Mouse (Mus musculus): ENCODE measurements around the gene Tmbim6. TPM values are rescaled to one million over a fixed set of nuclear protein-coding genes. Genes with fewer than 3 reads are reported as not detected.
A peak's percentile ranks its signal among the peaks of the same experiment; 100 is the strongest.
"Not testable (repeated sequence)": the region's sequence is repeated elsewhere in the genome, so short reads cannot be mapped to it uniquely, and the experiment has no call there.

Gene Tmbim6
- polyA plus RNA-seq, 1 experiment from 2014 or later = 516 TPM

DNA sequence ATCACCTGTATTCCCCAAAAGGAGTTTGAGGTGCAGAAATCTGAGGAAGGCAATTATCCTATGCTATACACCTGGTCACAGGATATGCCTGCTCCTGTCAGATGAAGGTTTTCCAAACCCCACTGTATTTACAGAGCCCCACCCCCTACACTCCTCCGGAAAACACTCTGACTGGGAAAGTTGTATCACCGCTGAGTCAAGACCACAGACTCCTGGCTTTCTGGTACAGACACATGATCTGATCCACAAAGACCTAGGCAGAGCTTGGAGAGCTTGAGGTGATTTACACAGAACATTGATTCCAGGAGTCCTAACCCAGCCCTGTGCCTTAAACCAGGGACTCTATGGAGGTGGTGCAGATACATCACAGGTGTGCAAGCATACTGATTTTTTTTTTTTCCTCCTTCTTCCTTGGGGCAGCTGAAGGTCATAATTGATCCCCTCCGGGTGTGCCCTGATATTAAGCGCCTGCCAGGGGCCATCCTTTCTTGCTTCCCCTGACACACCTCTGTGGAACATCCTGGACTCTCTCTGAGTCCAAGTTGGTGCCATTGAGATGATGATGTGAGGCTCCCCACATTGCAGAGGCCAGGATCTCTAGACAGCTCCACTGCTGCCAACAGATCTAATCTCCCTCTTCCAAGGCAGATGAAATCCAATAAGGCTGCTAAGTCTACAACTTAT, 24.0 kb upstream of the Tmbim6 start:
- Histone ChIP-seq H3K4me1 (peaks cover 40% of the 10 kb centered on the region), H3K9me3 (replicated peaks) (no peaks in the 10 kb centered on the region), H3K4me3 (replicated peaks) (peak overlapping the region; percentile 90), H3K27me3 (no peaks in the 10 kb centered on the region), H3K27ac (0 out of 2 replicates have a peak overlapping the region, but pooled peaks have one; percentile 95), H3K4me2 (peak overlapping the region; percentile 66), H3K9ac (peak overlapping the region; percentile 90), H3K36me3 (no peaks in the 10 kb centered on the region)
- WGBS = 44% methylated on average over 4 of the region's 4 CpGs
- ATAC-seq (replicated peaks; ENCODE audit: low FRiP score) = no peak

DNA sequence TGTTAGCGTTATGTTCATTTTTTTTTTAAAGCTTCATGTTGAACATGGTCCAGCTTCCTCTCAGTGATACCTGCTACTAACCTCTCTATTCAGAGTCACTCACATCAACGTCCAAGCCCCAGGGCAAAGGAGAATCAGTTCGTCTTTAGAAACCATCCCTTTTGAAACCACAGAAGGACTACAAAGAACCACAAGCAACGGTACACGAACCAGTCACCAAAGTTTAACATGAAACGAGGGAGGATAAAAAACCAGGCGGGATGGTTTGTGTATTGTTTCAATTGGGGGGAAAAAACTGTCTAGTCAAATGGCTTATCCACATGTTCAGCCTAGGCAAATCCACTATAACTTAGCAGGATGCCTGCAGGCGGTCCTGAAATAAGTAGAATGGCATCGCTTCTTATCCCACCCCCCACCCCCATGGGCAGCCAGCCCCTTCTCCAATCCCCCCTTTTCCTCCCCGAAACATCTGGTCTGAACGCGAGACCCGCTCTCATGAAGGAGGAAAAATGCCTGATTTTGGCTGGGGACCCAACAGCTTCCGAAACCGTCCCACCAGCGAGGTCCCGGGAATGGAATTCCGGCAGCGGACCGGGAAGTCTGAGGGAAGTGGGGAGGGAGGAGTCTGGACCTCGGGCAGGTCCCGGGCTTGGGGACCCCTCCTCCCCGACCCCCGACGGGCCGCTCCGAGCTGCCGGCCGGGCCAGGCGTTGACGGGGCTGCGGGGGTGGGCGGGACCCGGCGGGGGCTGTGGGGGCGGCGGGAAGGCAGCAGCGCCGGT, 23.1 kb upstream of the Tmbim6 start:
- Histone ChIP-seq H3K27me3 (no peaks in the 10 kb centered on the region), H3K9me3 (replicated peaks) (no peaks in the 10 kb centered on the region), H3K4me2 (peak overlapping the region; percentile 66), H3K4me1 (peaks cover 32% of the 10 kb centered on the region), H3K27ac (peak overlapping the region; percentile 95), H3K9ac (peak overlapping the region; percentile 90), H3K36me3 (no peaks in the 10 kb centered on the region), H3K4me3 (replicated peaks) (peak overlapping the region; percentile 90)
- 3% methylated on average over 28 of the region's 39 CpGs for WGBS
- ATAC-seq (replicated peaks; ENCODE audit: low FRiP score) = peak; percentile 77

DNA sequence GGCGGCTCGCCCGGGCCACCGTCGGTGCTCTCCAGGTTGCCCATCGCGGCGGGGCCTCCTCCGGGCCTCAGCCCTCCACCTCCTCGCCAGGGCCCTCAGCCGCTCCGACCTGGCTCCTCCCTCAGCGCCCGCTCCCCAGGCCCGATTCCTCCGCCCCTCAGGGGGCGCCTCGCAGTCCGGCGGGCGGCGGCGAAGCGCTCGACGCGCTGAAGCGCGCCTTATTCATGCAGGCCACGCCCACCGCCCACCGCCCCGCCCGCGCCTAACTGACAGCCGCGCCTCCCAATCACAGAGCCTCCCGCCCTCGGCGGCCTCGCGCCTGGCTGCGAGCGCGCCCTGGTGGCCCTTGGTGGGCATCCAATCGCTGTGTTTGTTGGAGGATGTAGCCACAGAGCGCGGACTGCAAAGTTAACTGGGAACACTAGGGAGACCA, 22.4 kb upstream of the Tmbim6 start, which contains the start of gene Fmnl3:
Gene Fmnl3 (minus strand): TSS at position 224 of the 433 bp plus-strand sequence.
- WGBS = under 1% methylated on average over 47 of the region's 48 CpGs
- H3K9ac ChIP-seq = peak within 1 kb of the TSS; percentile 90
- peak within 1 kb of the TSS; percentile 95 for H3K27ac ChIP-seq
- H3K36me3 ChIP-seq = no peaks in the 10 kb centered on the region
- peak within 1 kb of the TSS; percentile 90 for H3K4me3 ChIP-seq (replicated peaks)
- H3K9me3 ChIP-seq (replicated peaks) = no peaks in the 10 kb centered on the region
- ATAC-seq (replicated peaks; ENCODE audit: low FRiP score) = peak; percentile 97
- no peaks in the 10 kb centered on the region for H3K27me3 ChIP-seq
- peak within 1 kb of the TSS; percentile 66 for H3K4me2 ChIP-seq
- peaks cover 26% of the 10 kb centered on the region for H3K4me1 ChIP-seq

DNA sequence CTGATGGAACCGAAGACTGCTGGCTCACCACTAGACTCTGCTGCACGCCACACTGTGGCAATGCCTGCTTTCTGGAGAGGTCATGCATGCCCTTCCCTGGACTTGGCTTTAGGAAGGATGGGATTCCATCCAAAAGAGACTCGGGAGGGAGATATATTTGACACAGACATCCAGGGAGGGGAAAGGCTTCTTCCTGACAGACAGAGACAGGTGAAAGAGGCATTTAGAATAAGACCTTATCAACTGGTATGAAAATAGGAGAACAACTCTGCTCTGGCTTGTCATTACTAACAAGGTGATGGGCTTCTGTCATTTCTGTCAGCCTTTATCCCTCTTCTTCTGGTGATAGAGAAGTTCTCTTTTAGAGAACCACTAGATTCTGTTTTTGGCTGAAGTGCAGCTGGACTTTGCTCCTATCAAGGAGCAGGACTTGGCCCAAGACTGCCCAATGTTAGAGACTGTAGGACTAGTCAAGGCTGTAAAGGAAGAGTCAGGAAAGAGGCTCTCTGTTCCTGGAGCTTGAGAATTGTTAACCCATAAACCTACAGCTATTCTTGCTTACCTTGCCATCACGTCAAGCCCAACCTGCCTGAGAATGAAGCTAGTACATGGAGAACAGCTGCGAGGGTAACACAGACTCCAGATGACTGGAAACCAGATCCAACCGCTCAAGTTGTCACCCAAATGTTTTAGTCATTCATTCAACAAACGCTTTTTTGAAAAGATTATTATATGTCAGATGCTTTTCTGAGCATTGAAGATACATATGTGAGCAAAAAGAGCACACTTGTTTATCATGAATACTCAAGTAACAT, 20.9 kb upstream of the Tmbim6 start:
- H3K4me2 ChIP-seq = no peak overlapping the region
- no peaks in the 10 kb centered on the region for H3K27me3 ChIP-seq
- H3K27ac ChIP-seq = no peak overlapping the region
- no peak for ATAC-seq (replicated peaks; ENCODE audit: low FRiP score)
- H3K4me1 ChIP-seq = peaks cover 22% of the 10 kb centered on the region
- no peaks in the 10 kb centered on the region for H3K9me3 ChIP-seq (replicated peaks)
- no peaks in the 10 kb centered on the region for H3K36me3 ChIP-seq
- no peak overlapping the region for H3K4me3 ChIP-seq (replicated peaks)
- WGBS = 82% methylated on average over 7 of the region's 7 CpGs
- peak overlapping the region; percentile 8; the same call in 1 of the 2 replicates for H3K9ac ChIP-seq

DNA sequence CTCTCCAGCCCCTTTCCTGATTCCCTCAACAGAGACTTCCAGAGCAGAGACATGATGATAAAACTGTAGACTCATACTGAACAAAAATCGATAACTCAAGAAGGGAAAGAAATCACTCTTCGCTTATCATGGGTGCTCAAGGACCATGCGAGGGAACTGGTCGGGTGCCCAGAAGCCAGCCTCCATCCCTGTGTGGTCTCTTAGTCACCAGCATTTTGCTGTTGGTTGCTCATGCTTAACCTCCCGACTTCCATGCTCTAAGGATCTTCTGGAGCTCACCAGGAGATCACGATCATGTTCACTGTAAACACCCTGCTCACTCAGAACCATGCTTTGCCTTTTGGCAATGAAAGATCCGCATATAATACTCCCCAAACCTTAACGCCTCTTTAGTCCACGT, 19.9 kb upstream of the Tmbim6 start:
- ATAC-seq (replicated peaks; ENCODE audit: low FRiP score) = no peak
- Histone ChIP-seq H3K27ac (no peak overlapping the region), H3K9me3 (replicated peaks) (no peaks in the 10 kb centered on the region), H3K9ac (no peak overlapping the region), H3K4me1 (peaks cover 22% of the 10 kb centered on the region), H3K27me3 (no peaks in the 10 kb centered on the region), H3K4me3 (replicated peaks) (no peak overlapping the region), H3K36me3 (no peaks in the 10 kb centered on the region), H3K4me2 (no peak overlapping the region)
- WGBS = 66% methylated on average over 9 of the region's 9 CpGs

DNA sequence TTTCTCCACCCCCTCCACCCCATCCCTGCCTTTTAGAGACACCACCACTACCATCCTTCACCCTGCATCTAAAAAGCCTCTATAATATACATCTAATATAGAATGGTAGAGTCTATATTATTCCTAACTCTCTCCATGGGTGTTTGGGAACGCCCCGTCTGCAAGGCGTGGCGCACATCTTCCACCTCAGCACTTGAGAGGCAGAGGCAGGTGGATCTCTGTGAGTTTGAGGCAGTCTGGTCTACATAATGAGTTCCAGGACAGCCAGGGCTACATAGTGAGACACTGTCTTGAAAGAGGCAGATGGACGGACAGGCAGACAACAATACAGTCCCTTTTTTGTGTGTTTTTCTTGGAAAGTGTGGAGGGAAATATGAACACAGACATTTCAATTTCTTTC, 17.6 kb upstream of the Tmbim6 start:
- WGBS = 90% methylated on average over 5 of the region's 5 CpGs
- H3K36me3 ChIP-seq = no peaks in the 10 kb centered on the region
- H3K27me3 ChIP-seq = no peaks in the 10 kb centered on the region
- no peak overlapping the region for H3K9ac ChIP-seq
- no peak overlapping the region for H3K4me3 ChIP-seq (replicated peaks)
- no peak overlapping the region for H3K4me2 ChIP-seq
- peaks cover 4% of the 10 kb centered on the region; the same call in 1 of the 2 replicates for H3K9me3 ChIP-seq (replicated peaks)
- ATAC-seq (replicated peaks; ENCODE audit: low FRiP score) = no peak
- 0 out of 2 replicates have a peak, but pooled peaks cover 5% of the 10 kb centered on the region for H3K4me1 ChIP-seq
- H3K27ac ChIP-seq = no peak overlapping the region

DNA sequence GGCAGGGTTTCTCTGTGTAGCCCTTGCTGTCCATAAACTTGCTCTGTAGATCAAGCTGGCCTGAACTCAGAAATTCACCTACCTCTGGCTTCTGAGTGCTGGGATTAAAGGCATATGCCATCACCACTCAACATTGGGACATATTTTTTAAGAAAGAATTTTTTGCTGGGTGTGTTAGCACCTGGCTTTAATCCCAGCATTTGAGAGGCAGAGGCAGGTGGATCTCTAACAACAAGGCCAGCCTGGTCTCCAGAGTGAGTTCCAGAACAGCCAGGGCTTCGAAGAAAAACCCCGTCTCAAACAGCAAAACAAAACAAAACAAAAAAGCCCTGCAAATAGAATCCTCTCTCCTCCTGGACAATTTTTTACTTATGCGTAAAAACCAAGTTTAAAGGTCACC, 17.1 kb upstream of the Tmbim6 start:
- WGBS = 88% methylated on average over 3 of the region's 3 CpGs

DNA sequence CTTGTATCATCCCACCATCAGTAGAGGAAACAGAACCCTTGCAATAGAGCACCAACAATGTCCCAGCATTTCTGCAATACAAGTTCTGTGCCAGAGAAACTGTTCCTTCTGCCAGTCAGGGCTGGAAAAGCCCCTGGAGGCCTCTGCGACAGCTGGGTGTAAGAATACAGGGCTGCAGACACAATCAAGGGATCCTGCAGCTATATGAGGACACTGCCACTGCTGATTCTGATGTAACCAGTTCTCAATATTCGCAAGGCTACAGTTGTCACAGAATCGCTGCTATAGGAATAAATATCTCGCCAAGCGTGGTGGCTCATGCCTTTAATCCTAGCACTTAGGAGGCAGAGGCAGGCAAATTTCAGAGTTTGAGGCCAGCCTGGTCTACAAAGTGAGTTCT, 16.4 kb upstream of the Tmbim6 start:
- no peaks in the 10 kb centered on the region for H3K36me3 ChIP-seq
- H3K9ac ChIP-seq = no peak overlapping the region
- no peaks in the 10 kb centered on the region for H3K27me3 ChIP-seq
- H3K4me2 ChIP-seq = no peak overlapping the region
- 86% methylated on average over 5 of the region's 5 CpGs for WGBS
- 0 out of 2 replicates have a peak, but pooled peaks cover 3% of the 10 kb centered on the region for H3K4me1 ChIP-seq
- no peak for ATAC-seq (replicated peaks; ENCODE audit: low FRiP score)
- H3K9me3 ChIP-seq (replicated peaks) = peaks cover 4% of the 10 kb centered on the region; the same call in 1 of the 2 replicates
- H3K27ac ChIP-seq = no peak overlapping the region
- no peak overlapping the region for H3K4me3 ChIP-seq (replicated peaks)

More for the DNA sequence above, 17.1 kb upstream of the Tmbim6 start:
- Histone ChIP-seq H3K9me3 (replicated peaks) (peaks cover 4% of the 10 kb centered on the region; the same call in 1 of the 2 replicates), H3K4me2 (no peak overlapping the region), H3K36me3 (no peaks in the 10 kb centered on the region), H3K27me3 (no peaks in the 10 kb centered on the region), H3K4me1 (0 out of 2 replicates have a peak, but pooled peaks cover 4% of the 10 kb centered on the region), H3K9ac (no peak overlapping the region), H3K27ac (no peak overlapping the region), H3K4me3 (replicated peaks) (no peak overlapping the region)
- no peak for ATAC-seq (replicated peaks; ENCODE audit: low FRiP score)

DNA sequence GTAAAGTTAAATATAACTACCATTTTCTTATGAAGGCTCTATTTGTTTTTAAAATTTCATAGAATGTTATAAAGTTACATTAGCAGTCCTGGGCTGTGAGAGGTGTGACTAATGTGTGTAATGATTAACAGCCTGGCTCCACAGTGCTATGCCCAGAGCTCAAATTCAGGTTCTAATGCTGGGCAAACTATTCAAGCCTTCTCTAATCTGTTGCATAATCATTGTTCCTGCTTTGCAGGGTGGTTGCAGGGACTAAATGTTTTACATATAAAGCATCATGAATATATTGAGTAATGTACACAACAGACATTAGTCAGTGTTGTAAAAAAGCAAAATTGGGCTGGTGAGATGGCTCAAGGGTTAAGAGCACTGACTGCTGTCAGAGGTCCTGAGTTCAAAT, 9.8 kb upstream of the Tmbim6 start:
- peaks cover 4% of the 10 kb centered on the region; the same call in 1 of the 2 replicates for H3K9me3 ChIP-seq (replicated peaks)
- H3K36me3 ChIP-seq = no peaks in the 10 kb centered on the region
- no peak overlapping the region for H3K4me3 ChIP-seq (replicated peaks)
- peak; percentile 89 for ATAC-seq (replicated peaks; ENCODE audit: low FRiP score)
- no peak overlapping the region for H3K4me2 ChIP-seq
- 0 out of 2 replicates have a peak overlapping the region, but pooled peaks have one; percentile 20 for H3K27ac ChIP-seq
- peaks cover 14% of the 10 kb centered on the region for H3K4me1 ChIP-seq
- H3K9ac ChIP-seq = no peak overlapping the region
- H3K27me3 ChIP-seq = no peaks in the 10 kb centered on the region

DNA sequence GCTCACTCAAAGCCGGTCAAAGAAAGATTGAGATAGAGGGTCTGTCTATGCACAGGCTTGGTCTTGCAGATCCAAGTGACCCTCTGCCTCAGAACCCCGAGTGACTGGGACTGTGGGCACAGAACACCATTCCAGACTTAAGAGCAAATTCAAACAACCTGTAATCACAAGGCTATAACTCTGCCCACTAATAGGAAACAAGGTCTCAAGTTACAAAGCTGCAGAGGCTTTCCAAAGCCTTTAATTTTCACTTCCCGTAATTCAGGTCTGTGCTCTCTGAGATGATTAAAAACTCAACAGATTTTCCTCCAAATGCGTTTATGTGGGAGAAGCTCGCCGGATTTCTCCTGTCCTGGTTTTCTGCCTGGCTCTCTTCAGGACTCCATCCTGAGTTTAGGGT, 8.6 kb upstream of the Tmbim6 start:
- no peak for ATAC-seq (replicated peaks; ENCODE audit: low FRiP score)
- Histone ChIP-seq H3K27ac (peak overlapping the region; percentile 69), H3K4me1 (peaks cover 14% of the 10 kb centered on the region), H3K36me3 (no peaks in the 10 kb centered on the region), H3K9me3 (replicated peaks) (no peaks in the 10 kb centered on the region), H3K4me2 (no peak overlapping the region), H3K9ac (no peak overlapping the region), H3K4me3 (replicated peaks) (no peak overlapping the region), H3K27me3 (no peaks in the 10 kb centered on the region)
- WGBS = 25% methylated on average over 6 of the region's 6 CpGs

DNA sequence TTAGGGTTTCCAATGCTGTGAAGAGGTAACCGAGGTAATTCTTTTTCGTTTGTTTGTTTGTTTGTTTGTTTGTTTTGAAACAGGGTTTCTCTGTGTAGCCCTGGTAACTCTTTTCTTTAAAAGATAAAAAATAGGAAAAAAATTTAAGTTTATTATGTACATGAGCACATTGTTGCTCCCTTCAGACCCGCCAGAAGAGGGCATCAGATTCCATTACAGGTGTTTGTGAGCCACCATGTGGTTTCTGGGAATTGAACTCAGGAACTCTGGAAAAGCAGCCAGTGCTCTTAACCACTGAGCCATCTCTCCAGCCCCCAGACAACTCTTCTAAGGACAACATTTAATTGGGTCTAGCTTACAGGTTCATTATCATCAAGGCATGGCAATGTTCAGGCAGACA, 6.6 kb upstream of the Tmbim6 start:
- WGBS = 67% methylated on average over 3 of the region's 3 CpGs
- not testable (repeated sequence) for H3K9me3 ChIP-seq (replicated peaks); H3K9ac ChIP-seq; H3K4me3 ChIP-seq (replicated peaks); ATAC-seq (replicated peaks; ENCODE audit: low FRiP score); H3K4me2 ChIP-seq; H3K27ac ChIP-seq; H3K27me3 ChIP-seq; H3K36me3 ChIP-seq
- peaks cover 14% of the 10 kb centered on the region for H3K4me1 ChIP-seq
